Mouse (Mus musculus) forelimb bud, embryonic 11.5 days (tissue): Measurements from ENCODE around the gene Kcnh1.

ENCODE experiments used
- DNase-seq: peaks from one replicate; pipeline ENCODE4 v3.0.0-alpha.2; 2012; ENCODE audit warnings: low read depth, low spot score

The Kcnh1 gene

GRCm38 (mm10) chr1:192190508-192191321 is at the start of gene Kcnh1:
Gene Kcnh1, plus strand, starts transcription at chr1:192190774.
- DNase-seq, result peak; percentile 59

GRCm38 (mm10) chr1:192151179-192151578 is 39.4 kb upstream of the Kcnh1 start:
- DNase-seq, result no peak

- no peak for DNase-seq
Measured at GRCm38 (mm10) chr1:192171477-192171876, 19.1 kb upstream of the Kcnh1 start.

- no peak for DNase-seq
Measured at GRCm38 (mm10) chr1:192179877-192180276, 10.7 kb upstream of the Kcnh1 start.

GRCm38 (mm10) chr1:192181696-192182257 is 8.8 kb upstream of the Kcnh1 start:
- no peak for DNase-seq

- peak; percentile 61 for DNase-seq
Measured at GRCm38 (mm10) chr1:192189056-192189455, 1.5 kb upstream of the Kcnh1 start.

GRCm38 (mm10) chr1:192189771-192190170 is 803 bp upstream of the Kcnh1 start:
- no peak for DNase-seq

GRCm38 (mm10) chr1:192191322-192191639 is 707 bp downstream of the Kcnh1 start:
- DNase-seq, result no peak

- no peak for DNase-seq
Measured at GRCm38 (mm10) chr1:192191859-192192258, 1.3 kb downstream of the Kcnh1 start.

- DNase-seq, result no peak
Measured at GRCm38 (mm10) chr1:192192710-192193109, 2.1 kb downstream of the Kcnh1 start.

GRCm38 (mm10) chr1:192193656-192194055 is 3.1 kb downstream of the Kcnh1 start:
- no peak for DNase-seq

- no peak for DNase-seq
Measured at GRCm38 (mm10) chr1:192197495-192197894, 6.9 kb downstream of the Kcnh1 start.

GRCm38 (mm10) chr1:192202936-192203335 is 12.4 kb downstream of the Kcnh1 start:
- DNase-seq, result no peak

- no peak for DNase-seq
Measured at GRCm38 (mm10) chr1:192207956-192208355, 17.4 kb downstream of the Kcnh1 start.

- no peak for DNase-seq
Measured at GRCm38 (mm10) chr1:192212448-192212847, 21.9 kb downstream of the Kcnh1 start.

- DNase-seq, result no peak
Measured at GRCm38 (mm10) chr1:192214666-192215065, 24.1 kb downstream of the Kcnh1 start.

- no peak for DNase-seq
Measured at GRCm38 (mm10) chr1:192220156-192220555, 29.6 kb downstream of the Kcnh1 start.

GRCm38 (mm10) chr1:192224161-192224560 is 33.6 kb downstream of the Kcnh1 start:
- DNase-seq, result no peak

GRCm38 (mm10) chr1:192232696-192233095 is 42.1 kb downstream of the Kcnh1 start:
- DNase-seq, result no peak

- no peak for DNase-seq
Measured at GRCm38 (mm10) chr1:192246836-192247235, 56.3 kb downstream of the Kcnh1 start.

- DNase-seq, result no peak
Measured at GRCm38 (mm10) chr1:192259146-192259545, 68.6 kb downstream of the Kcnh1 start.

GRCm38 (mm10) chr1:192259616-192260015 is 69.0 kb downstream of the Kcnh1 start:
- no peak for DNase-seq

GRCm38 (mm10) chr1:192265704-192266103 is 75.1 kb downstream of the Kcnh1 start:
- DNase-seq, result no peak
